Mouse (Mus musculus) olfactory bulb, adult 2 months (tissue): ENCODE results near the gene Ptpn14. TPM values are rescaled to one million over a fixed set of nuclear protein-coding genes. Genes with fewer than 3 reads are reported as not detected.
A peak's percentile ranks its signal among the peaks of the same experiment; 100 is the strongest.

Experiments
- H3K27ac ChIP-seq: fragments of 200-500 bp; 2 replicates; pipeline ENCODE4 v1.5.1; 2012; ENCODE audit warnings: low read depth, low read length; ENCODE audit not compliant: insufficient read depth
- H3K4me1 ChIP-seq: fragments of 200-500 bp; 2 replicates; pipeline ENCODE4 v1.6.1; 2012; ENCODE audit warnings: low read length; ENCODE audit not compliant: control insufficient read depth, insufficient read depth
- H3K4me3 ChIP-seq: fragments of 200-500 bp; 2 replicates; pipeline ENCODE4 v1.5.1; 2012; ENCODE audit warnings: mild to moderate bottlenecking, low read depth, low read length, moderate library complexity; ENCODE audit not compliant: insufficient read depth
- CTCF ChIP-seq: fragments of 200-500 bp; IDR thresholded peaks from 2 replicates; pipeline ENCODE4 v1.5.1; 2012; ENCODE audit warnings: low read depth, mild to moderate bottlenecking, low read length, moderate library complexity; ENCODE audit not compliant: insufficient read depth
- POLR2A ChIP-seq: fragments of 200-500 bp; IDR thresholded peaks from 2 replicates; pipeline ENCODE4 v1.6.1; 2012; ENCODE audit warnings: mild to moderate bottlenecking, low read depth, low read length, moderate library complexity; ENCODE audit not compliant: insufficient read depth
- WGBS: fragments of 180-500 bp; shearing (Covaris S2); methylation state at CpG from one replicate; pipeline ENCODE4 v1.1.7; 2018; 5-methylcytosine and 5-hydroxymethylcytosine counted together
- polyA plus RNA-seq: library from polyadenylated mRNA; stranded (reverse); fragments of >200 nt; gene quantifications from 2 replicates; pipeline ENCODE4 v1.2.4, GENCODE M21; 2012; ENCODE audit warnings: low replicate concordance; ENCODE audit not compliant: missing spikeins, insufficient read depth, insufficient read length

Gene Ptpn14
- polyA plus RNA-seq, 1 experiment, result 73.8 TPM

- Histone ChIP-seq H3K4me1 (peaks cover 17% of the 10 kb centered on the region), H3K27ac (no peak overlapping the region; the same call in 1 of the 2 replicates), H3K4me3 (peak overlapping the region; percentile 93)
- TF ChIP-seq CTCF (no peak), POLR2A (no peak)
- 53% methylated on average over 28 of the region's 28 CpGs for WGBS
These were observed 192.9 kb downstream of the Ptpn14 start for GRCm38 (mm10) chr1:189920701-189921567.

- TF ChIP-seq CTCF, result no peak
- TF ChIP-seq POLR2A, result no peak
- Histone ChIP-seq H3K4me3 (peak overlapping the region; percentile 93), H3K27ac (peak overlapping the region; percentile 43; the same call in 1 of the 2 replicates), H3K4me1 (peaks cover 15% of the 10 kb centered on the region)
- 6% methylated on average over 4 of the region's 4 CpGs for WGBS
These were observed 193.4 kb downstream of the Ptpn14 start for GRCm38 (mm10) chr1:189921568-189921817.

DNA sequence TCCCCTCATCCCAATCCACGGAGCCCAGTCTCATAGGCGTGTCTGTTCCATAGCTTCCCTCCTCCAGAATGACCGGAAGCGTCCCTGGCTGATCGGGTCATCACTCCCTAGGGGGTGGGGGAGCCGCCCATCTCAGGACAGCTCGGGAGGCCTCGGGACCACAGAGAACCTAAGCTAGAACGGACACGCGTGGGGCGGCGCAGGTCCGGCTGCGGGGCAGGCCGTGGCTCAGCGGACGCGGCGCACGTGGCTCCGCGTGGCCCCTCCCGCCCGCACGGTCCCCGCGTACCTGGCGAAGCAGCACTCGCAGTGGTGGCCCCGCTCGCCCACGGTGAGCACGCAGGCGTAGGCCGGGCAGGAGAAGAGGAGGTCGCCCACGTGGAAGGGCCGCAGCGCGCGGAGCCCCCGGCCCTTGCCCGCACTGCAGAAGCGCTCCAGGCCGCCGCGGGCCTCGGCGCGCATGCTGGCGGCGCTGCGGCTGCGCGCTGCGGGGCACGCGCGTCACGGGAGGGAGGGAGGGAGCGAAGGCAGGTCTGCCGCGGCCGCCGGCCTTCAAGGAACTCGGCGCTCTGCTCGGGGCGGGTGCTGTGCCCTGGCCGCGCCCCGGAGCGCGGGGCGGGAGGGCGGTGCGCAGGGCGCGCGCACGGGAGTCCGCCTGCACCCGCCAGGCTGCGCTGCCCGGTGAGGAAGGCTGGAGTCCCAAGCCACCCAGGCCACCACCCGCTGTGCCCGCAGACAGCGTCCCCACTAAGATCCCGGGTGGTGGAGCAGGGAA, 193.9 kb downstream of the Ptpn14 start, which contains the start of gene Smyd2:
Gene Smyd2 (minus strand): TSS at position 546 of the 775 bp plus-strand sequence.
- under 1% methylated on average over 75 of the region's 90 CpGs for WGBS
- TF ChIP-seq POLR2A (peak; percentile 78), CTCF (peak; percentile 21; the same call in 1 of the 2 replicates)
- Histone ChIP-seq H3K4me3 (peak within 1 kb of the TSS; percentile 93), H3K27ac (peak within 1 kb of the TSS; percentile 43), H3K4me1 (peaks cover 10% of the 10 kb centered on the region)

DNA sequence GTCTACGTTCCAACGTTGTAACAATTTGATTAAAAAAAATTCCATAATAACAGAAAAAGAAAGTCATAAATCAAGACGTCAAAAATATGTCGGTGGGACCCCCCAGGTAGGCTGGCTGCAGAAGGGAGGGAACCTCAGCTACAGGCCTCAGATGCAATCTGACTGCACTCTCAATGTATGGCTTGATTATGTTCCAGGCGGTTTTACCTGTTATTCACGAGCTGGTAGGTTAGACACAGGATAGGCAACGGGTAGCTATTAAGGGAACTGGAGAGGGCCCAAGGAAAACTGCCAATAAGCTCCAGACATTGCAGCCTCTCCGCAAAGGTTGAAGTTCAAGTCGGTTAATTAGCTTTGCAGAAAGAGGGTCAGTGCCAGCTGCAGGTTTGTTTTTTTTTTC, 194.7 kb downstream of the Ptpn14 start:
- Histone ChIP-seq H3K4me3 (peak overlapping the region; percentile 93), H3K4me1 (peaks cover 10% of the 10 kb centered on the region), H3K27ac (peak overlapping the region; percentile 27; the same call in 1 of the 2 replicates)
- TF ChIP-seq CTCF, result no peak
- no peak for TF ChIP-seq POLR2A
- 36% methylated on average over 9 of the region's 9 CpGs for WGBS

DNA sequence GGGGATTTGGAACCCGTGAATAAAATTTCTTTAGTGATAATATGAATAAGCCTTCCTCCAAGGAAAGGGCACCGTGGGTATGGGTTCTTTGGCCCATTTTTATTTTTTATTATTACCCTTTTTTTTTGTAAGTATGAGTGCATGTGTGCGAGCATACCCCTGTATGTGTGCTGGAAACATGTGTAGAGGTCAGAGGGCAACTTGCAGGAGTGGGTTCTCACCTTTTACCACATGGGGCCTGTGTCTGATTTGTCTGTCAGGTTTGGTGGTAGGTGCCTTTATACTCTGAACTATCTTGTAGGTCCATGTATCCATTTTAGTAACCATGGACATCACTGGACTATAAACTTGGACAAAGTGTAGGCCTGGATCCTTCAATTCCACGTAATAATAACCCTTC, 195.1 kb downstream of the Ptpn14 start:
- H3K4me3 ChIP-seq, result no peak overlapping the region
- peaks cover 10% of the 10 kb centered on the region for H3K4me1 ChIP-seq
- no peak for TF ChIP-seq CTCF
- no peak for TF ChIP-seq POLR2A
- WGBS, result 91% methylated on average over 4 of the region's 4 CpGs
- H3K27ac ChIP-seq, result no peak overlapping the region

GRCm38 (mm10) chr1:189923871-189924568, 196.0 kb downstream of the Ptpn14 start:
- TF ChIP-seq CTCF (no peak), POLR2A (no peak)
- 92% methylated on average over 22 of the region's 22 CpGs for WGBS
- Histone ChIP-seq H3K4me1 (peaks cover 10% of the 10 kb centered on the region), H3K27ac (no peak overlapping the region), H3K4me3 (no peak overlapping the region)

- H3K4me1 ChIP-seq, result peaks cover 1% of the 10 kb centered on the region
- no peak overlapping the region for H3K27ac ChIP-seq
- 78% methylated on average over 8 of the region's 8 CpGs for WGBS
- TF ChIP-seq POLR2A, result no peak
- TF ChIP-seq CTCF, result no peak
- no peak overlapping the region for H3K4me3 ChIP-seq
These were observed 198.2 kb downstream of the Ptpn14 start for GRCm38 (mm10) chr1:189926279-189926678.

Other genes with a start within 250 kb of the Ptpn14 start
- not detected in 2 replicates for gene Cenpf, start 40.2 kb upstream of the Ptpn14 start, polyA plus RNA-seq
- not detected in 2 replicates for gene Smyd2, start 194.1 kb downstream of the Ptpn14 start, polyA plus RNA-seq